Mouse (Mus musculus) brain, embryonic 18.5 days (tissue): ENCODE data around the gene St3gal3.

Experiments
- DNase-seq: peaks from one replicate; pipeline ENCODE4 v3.0.0-alpha.2; 2012; ENCODE audit warnings: low read depth, low spot score

The St3gal3 gene

DNA sequence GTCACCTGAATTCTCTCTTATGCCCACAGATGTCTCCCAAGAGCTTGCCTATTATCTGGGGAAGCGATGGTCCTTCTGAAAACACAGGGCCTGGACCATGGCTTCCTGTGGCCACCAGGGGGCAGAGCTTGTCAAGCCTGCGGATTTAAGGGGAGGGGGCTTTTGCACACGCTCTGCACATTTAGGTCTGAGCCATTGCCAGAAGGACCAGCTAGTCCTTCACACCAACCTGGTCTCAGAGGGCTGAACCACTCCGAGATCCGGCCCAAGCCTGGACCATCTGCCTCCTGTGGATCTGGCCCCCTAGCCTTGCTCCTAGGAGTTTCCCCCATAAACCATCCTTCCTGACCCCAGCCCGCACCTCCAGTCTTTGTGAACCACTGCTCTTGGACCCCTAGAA is 206.5 kb downstream of the St3gal3 start:
- DNase-seq = no peak

- DNase-seq = no peak
Observed at GRCm38 (mm10) chr4:117926545-117927482, 207.9 kb downstream of the St3gal3 start.

DNA sequence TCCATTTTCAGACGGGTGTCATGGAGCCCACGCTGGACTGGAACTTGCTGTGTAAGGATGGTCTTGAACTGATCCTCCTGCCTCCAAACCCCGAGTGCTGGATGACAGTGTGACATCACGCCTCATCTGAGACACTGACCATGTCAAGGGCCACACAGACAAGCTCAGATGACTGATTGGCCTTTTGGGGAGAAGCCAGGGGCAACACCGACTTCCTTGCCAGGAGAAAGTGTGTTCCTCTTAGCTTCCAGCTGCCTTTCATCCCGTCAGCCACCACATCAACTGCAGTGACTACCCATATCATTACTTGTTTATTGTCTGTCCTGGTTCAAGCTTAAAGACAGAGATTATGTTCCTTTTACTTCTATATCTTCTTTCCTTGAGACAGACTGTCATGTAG is 209.8 kb downstream of the St3gal3 start:
- no peak for DNase-seq

- DNase-seq = no peak
Observed at GRCm38 (mm10) chr4:117923450-117923849, 211.3 kb downstream of the St3gal3 start.

- no peak for DNase-seq
Observed at GRCm38 (mm10) chr4:117921358-117921757, 213.4 kb downstream of the St3gal3 start.

DNA sequence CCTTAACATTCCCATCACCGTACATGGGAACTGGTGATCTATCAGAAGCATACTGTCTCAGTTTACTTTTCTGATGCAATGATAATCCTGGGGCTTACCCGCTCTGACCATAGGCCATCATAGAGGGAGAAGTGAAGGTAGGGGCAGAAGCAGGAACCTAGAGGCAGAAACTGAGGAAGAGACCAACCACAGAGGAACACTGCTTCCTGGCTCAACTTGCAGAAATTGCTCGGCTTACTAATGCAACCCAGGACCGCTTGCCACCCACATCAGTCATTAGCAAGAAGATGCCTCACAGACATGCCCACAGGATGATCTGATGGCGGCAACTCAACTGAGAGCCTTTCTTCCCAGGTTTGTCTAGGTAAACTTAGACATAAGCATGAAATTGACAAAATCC is 216.0 kb downstream of the St3gal3 start:
- DNase-seq = no peak

DNA sequence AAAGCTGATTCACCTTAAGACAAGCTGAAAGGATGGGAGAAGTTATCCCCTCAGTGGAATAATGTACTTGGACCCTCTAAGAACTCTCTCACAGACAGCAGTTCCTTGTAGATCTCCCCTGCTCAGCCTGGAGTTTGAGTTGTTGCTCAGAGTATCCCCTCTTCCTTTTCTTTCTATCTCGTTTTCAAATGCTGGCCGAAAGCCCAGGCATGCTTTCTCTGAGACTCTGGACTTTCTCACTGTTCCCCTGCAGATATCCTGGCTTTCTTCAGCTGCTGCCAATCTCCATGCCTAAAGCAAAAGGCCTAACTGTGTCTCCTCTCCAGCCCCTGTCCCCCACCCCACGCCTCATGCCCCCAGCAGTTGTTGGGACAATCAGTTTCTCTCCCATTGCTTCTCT is 216.5 kb downstream of the St3gal3 start:
- DNase-seq = no peak

GRCm38 (mm10) chr4:117917847-117918246 is 216.9 kb downstream of the St3gal3 start:
- no peak for DNase-seq

DNA sequence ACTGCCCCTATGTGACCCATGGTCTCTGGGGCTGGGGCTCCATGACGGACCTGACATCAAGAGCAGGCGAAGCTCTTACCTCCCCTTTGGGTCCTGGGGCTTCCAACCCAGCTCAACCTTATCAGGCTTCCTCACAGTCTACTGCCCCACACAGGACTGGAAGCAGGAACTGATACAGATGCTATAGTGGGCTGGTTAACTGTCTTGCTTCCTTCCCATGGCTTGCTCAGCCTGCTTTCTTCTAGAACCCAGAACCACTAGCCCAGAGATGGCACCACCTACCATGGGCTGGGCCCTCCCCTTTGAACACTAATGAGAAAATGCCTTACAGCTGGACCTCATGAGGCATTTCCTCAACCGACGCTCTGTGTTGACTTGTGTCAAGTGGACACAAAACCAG is 217.3 kb downstream of the St3gal3 start:
- DNase-seq = no peak

- no peak for DNase-seq
Observed at GRCm38 (mm10) chr4:117916386-117916785, 218.3 kb downstream of the St3gal3 start.

DNA sequence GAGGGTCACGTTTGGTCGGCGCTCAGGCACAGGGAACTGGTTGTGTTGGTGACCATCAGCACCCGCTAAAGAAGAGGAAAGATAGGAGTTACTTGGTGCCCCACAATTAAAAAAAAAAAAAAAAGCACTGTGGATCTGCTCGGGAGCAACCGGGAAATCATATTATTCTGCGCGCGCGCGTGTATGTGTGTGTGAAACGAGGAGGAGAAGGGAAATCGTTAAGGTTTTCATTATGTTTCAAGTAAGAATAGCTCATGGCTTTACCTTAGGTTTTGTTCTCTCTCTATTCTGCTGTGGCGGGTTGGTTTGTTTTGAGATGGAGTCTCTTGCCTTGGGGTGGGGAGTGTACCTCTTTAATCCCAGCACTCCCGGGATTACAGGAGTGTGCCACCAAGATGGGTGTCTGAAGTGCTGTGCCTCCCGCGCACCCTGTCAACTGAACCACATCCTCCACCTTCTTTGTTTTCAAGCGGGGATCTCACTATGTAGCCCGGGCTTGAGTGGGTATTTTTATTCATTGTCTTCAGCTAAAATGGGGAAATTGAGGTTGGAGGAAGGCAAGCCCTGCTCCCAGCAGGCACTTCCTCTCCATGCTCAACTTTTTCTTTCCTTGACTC is 219.1 kb downstream of the St3gal3 start:
- DNase-seq = no peak

GRCm38 (mm10) chr4:117914591-117915442 is 219.9 kb downstream of the St3gal3 start, which contains the start of gene Ipo13:
TSS of gene Ipo13 (minus strand) at chr4:117914999.
- peak; percentile 88 for DNase-seq

DNA sequence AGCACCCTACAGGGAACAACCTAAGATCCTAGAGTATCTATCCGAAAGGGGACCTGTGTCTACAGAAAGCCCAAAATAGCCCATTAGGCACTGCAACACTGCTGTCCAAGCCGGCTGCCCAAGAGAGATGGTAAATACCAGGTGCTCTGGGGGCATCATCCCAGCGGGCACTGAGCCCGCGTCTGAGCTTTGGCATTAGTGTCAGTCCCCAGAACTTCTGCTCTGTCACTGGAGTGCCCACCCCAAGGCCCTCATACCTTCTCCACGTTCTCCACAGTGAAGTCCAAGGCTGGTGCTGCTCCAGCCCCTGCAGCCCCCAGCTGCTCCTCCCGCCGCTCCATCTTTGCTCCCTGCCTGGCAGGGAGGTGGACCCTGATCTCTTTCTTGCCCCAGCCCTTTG is 220.7 kb downstream of the St3gal3 start:
- no peak for DNase-seq

GRCm38 (mm10) chr4:117913421-117913820 is 221.3 kb downstream of the St3gal3 start:
- no peak for DNase-seq

DNA sequence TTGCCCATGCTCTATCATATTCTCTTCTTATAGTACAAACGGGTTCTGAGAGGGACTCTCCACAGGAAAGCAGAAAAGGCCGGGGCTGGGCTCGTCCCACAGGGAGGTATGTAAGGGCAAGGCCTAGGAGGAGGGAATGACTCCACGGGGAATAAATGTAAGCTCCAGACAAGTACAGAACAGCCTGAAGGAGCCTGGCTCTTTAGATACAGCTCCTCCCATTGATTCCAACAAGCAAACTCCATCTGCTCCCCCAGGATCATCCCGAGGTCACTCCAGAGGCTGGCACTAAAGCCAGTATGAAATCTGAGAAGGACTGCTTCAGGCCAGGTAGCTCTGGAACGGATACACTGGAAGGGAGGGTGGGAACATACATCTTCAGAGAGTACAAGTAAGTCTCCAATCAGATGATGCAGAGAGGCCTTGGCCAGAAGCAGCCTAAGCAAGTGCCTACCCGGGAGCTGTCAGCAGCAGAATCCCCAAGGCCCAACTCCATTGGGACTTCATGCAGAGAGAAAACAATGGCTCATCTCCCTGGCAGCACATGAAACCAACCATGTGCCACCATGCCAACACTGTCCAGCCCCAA is 221.9 kb downstream of the St3gal3 start:
- no peak for DNase-seq

DNA sequence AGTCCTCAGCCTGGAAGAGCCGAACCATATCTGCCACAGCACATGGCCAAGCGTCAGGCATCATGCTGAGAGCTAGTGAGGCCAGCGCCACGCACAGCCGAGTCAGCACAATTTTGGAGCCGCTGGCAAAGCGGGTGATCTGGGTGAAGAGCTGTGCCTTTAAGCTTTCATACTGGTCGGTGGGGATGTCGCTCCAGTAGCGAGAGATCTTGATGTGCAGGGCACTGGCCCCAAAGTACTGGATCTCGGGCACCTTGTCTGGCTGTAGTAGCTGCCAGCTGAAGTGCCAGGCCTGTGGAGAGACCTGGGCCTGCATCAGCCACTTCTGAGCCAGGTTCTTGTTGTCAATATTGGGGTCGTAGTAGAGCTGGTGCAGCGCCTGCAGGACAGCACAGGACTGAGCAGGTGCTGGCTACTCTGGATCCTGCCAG is 222.6 kb downstream of the St3gal3 start:
- DNase-seq = no peak

- DNase-seq = no peak
Observed at GRCm38 (mm10) chr4:117908834-117909453, 225.8 kb downstream of the St3gal3 start.

DNA sequence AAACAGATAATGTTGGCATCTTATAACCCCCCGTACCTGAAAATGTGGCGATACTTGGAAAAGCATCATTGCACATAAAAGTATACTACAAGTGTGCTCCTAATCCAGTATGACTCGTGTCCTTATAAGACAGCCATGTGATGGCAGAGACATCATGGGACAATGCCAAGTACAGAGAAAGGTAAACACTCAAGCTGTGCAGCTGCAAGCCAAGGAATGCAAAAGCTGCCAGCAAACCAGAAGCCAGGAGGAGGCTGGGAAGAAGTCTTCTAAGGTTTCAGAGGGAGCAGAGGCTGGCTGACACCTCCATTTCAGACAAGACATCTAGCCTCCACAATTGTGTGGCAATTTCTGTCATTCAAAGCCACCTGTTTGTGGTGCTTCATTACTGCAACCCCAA is 228.5 kb downstream of the St3gal3 start:
- DNase-seq = no peak

GRCm38 (mm10) chr4:117904761-117905160 is 230.0 kb downstream of the St3gal3 start:
- DNase-seq = no peak

DNA sequence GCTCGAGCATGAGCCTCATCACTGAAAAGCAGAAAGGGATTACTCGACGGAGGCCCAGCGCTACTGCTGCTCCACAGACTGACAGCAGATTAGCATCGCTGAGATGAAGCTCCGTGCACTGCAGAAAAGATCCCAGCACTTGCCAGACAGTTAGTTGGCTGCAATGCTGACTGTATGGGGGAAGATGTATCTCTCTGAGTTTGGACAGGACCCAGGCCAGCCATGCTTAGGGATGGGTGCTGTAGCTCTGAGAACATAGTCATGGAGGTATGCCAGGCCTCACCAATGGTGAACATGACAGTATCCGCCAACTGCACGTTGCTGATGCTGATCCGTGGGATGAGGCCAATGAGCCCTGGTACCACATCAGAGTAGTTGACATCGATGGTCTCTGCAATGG is 230.6 kb downstream of the St3gal3 start:
- no peak for DNase-seq

DNA sequence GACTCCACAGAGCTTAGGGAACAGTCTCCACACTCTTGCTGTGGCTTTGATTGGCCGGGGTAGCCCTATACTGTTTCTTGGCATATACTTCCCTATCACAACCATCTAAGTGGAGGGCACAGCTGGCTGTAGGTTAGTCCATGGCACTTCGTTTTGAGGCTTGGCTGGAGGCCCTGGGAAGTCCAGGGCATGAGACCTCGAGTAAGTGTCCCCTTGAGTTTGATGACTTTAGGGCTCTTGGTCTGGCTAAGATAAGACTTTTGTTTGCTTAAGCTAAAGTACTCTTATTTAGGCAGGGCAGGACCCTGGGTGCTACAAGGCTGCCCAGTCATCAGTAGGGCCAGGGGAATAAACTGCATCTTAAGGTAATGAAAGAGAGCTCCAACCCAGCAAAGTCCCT is 236.6 kb downstream of the St3gal3 start:
- DNase-seq = no peak
